20 mouse cellular contexts compared by ENCODE assay signal in genomic region chr8:128210761-128211160, GRCm38 (mm10).
DNase-seq lines count a peak whose midpoint lies in the region; ATAC-seq and TF ChIP-seq lines count a peak whose summit lies in the region.
"Had no signal": no experiment of that assay in that cellular context is flagged by ENCODE, and none has a peak within 500 bp of the region (broad histone marks: within the 10 kb centered on the region; RNA-seq: fewer than 3 reads in every experiment).

No protein-coding gene starts in this region.

- no peak for TF ChIP-seq EP300 in CH12.LX (IDR thresholded peaks at IDR 0.05; ENCODE audit: low read length)

- no peaks in the 10 kb centered on the region for H3K9me3 ChIP-seq in intestine, embryonic 14.5 days (ENCODE audit: control insufficient read depth, low read length)
- no peaks in the 10 kb centered on the region for H3K9me3 ChIP-seq in intestine, embryonic 15.5 days
- no peaks in the 10 kb centered on the region for H3K9me3 ChIP-seq in CH12.LX (replicated peaks; ENCODE audit: low read length)
- no peaks in the 10 kb centered on the region for H3K9me3 ChIP-seq in heart, embryonic 14.5 days (ENCODE audit: control insufficient read depth, low read length)
- H3K9me3 ChIP-seq: embryonic facial prominence, embryonic 13.5 days; forebrain, embryonic 10.5 days had no signal

- no peak overlapping the region for H3K4me3 ChIP-seq in intestine, embryonic 14.5 days (ENCODE audit: low read depth, low read length)
- no peak overlapping the region for H3K4me3 ChIP-seq in intestine, embryonic 15.5 days (replicated peaks)
- H3K4me3 ChIP-seq in CH12.LX (replicated peaks in 1 of 3; ENCODE audit: low read depth in 2 of 3, low read length in 2 of 3, poor library complexity in 1 of 3): no peak overlapping the region
- H3K4me3 ChIP-seq in embryonic fibroblast, embryonic 13.5 days (ENCODE audit: insufficient read depth, low read length): no peak overlapping the region
- H3K4me3 ChIP-seq in heart, embryonic 14.5 days (ENCODE audit: control insufficient read depth in 1 of 2, insufficient read depth in 1 of 2, low read depth in 1 of 2, low read length in 2 of 2): no peak overlapping the region
- H3K4me3 ChIP-seq in layer of hippocampus, adult 2 months: no peak overlapping the region
- H3K4me3 ChIP-seq: embryonic facial prominence, embryonic 13.5 days; forebrain, embryonic 10.5 days had no signal

- WGBS in intestine, embryonic 14.5 days: 61% methylated on average over 5 of the region's 5 CpGs
- 67% methylated on average over 5 of the region's 5 CpGs for WGBS in intestine, embryonic 15.5 days
- 65% methylated on average over 5 of the region's 5 CpGs for WGBS in heart, embryonic 14.5 days

- H3K4me2 ChIP-seq in intestine, embryonic 14.5 days (ENCODE audit: low read length): no peak overlapping the region
- H3K4me2 ChIP-seq in intestine, embryonic 15.5 days (replicated peaks): no peak overlapping the region
- peak overlapping the region; percentile 4; the same call in 1 of the 2 replicates for H3K4me2 ChIP-seq in CH12.LX (ENCODE audit: insufficient read depth, low read depth, poor library complexity, severe bottlenecking)
- no peak overlapping the region for H3K4me2 ChIP-seq in heart, embryonic 14.5 days (ENCODE audit: low read length)
- H3K4me2 ChIP-seq: embryonic facial prominence, embryonic 13.5 days; hindbrain, embryonic 14.5 days; midbrain, embryonic 11.5 days had no signal

- TF ChIP-seq POLR2A in CH12.LX (IDR thresholded peaks at IDR 0.05; ENCODE audit: low read depth, low read length): no peak
- TF ChIP-seq POLR2A in embryonic fibroblast, embryonic 13.5 days (IDR thresholded peaks at IDR 0.05; ENCODE audit: low read depth, low read length): no peak

- dilution Hi-C loops in CH12.LX (cut with MboI; ENCODE audit: extremely low pct_ligation_motif_present, extremely low pct_unique_long_range_greater_than_20kb, low sequenced_read_pairs): no loop called here

- no peaks in the 10 kb centered on the region for H3K36me3 ChIP-seq in intestine, embryonic 14.5 days (ENCODE audit: control insufficient read depth, insufficient read depth, low read length)
- no peaks in the 10 kb centered on the region for H3K36me3 ChIP-seq in intestine, embryonic 15.5 days
- no peaks in the 10 kb centered on the region for H3K36me3 ChIP-seq in CH12.LX (replicated peaks in 1 of 2; ENCODE audit: control insufficient read depth in 1 of 2, insufficient read depth in 1 of 2, low read length in 1 of 2)
- H3K36me3 ChIP-seq in heart, embryonic 14.5 days (ENCODE audit: control insufficient read depth, insufficient read depth, low read length): no peaks in the 10 kb centered on the region
- H3K36me3 ChIP-seq: embryonic facial prominence, embryonic 13.5 days; forebrain, embryonic 10.5 days had no signal

- no peak for TF ChIP-seq RAD21 in CH12.LX (IDR thresholded peaks at IDR 0.05; ENCODE audit: low read depth, low read length)

- TF ChIP-seq CTCF in CH12.LX (conservative IDR thresholded peaks at IDR 0.05 in 1 of 2, IDR thresholded peaks at IDR 0.05 in 1 of 2; ENCODE audit: low read depth in 2 of 2, low read length in 2 of 2): no peak
- TF ChIP-seq CTCF in embryonic fibroblast, embryonic 13.5 days (IDR thresholded peaks at IDR 0.05; ENCODE audit: borderline replicate concordance, insufficient read depth, low read length): no peak
- TF ChIP-seq CTCF in layer of hippocampus, adult 2 months (conservative IDR thresholded peaks at IDR 0.05): no peak

- no peaks in the 10 kb centered on the region; the same call in 1 of the 2 replicates for H3K4me1 ChIP-seq in intestine, embryonic 14.5 days (replicated peaks; ENCODE audit: control insufficient read depth, insufficient read depth, low read length)
- no peaks in the 10 kb centered on the region for H3K4me1 ChIP-seq in intestine, embryonic 15.5 days (replicated peaks)
- H3K4me1 ChIP-seq in CH12.LX (ENCODE audit: control insufficient read depth in 1 of 2, insufficient read depth in 2 of 2): peaks cover 10 to 23% of the 10 kb centered on the region in 2 experiments
- H3K4me1 ChIP-seq in embryonic fibroblast, embryonic 13.5 days (ENCODE audit: control insufficient read depth, insufficient read depth, low read length): peaks cover 8% of the 10 kb centered on the region
- peaks cover 8 to 28% of the 10 kb centered on the region in 2 experiments for H3K4me1 ChIP-seq in heart, embryonic 14.5 days (ENCODE audit: control insufficient read depth in 2 of 2, insufficient read depth in 2 of 2, low read length in 2 of 2)

- no peak for ATAC-seq in intestine, embryonic 14.5 days (replicated peaks; ENCODE audit: low FRiP score, low TSS enrichment, low read depth)
- no peak for ATAC-seq in intestine, embryonic 15.5 days
- ATAC-seq in heart, embryonic 14.5 days (ENCODE audit: insufficient number of reproducible peaks, insufficient read depth, low FRiP score, low read depth): no peak
- ATAC-seq: intestine, postnatal 0 days had no signal

- in situ Hi-C loops in CH12.LX (cut with MboI; ENCODE audit: low pct_ligation_motif_present, low pct_unique_long_range_greater_than_20kb, low sequenced_read_pairs): no loop called here

- H3K9ac ChIP-seq in intestine, embryonic 14.5 days (ENCODE audit: low read length): no peak overlapping the region
- H3K9ac ChIP-seq in intestine, embryonic 15.5 days: no peak overlapping the region
- no peak overlapping the region for H3K9ac ChIP-seq in CH12.LX (ENCODE audit: insufficient read depth, low read depth)
- H3K9ac ChIP-seq in heart, embryonic 14.5 days (ENCODE audit: low read length): no peak overlapping the region
- H3K9ac ChIP-seq: embryonic facial prominence, embryonic 13.5 days; hindbrain, embryonic 14.5 days had no signal

- H3K79me2 ChIP-seq in CH12.LX (replicated peaks; ENCODE audit: control insufficient read depth, extremely low read depth, insufficient read depth, poor library complexity, severe bottlenecking): no peaks in the 10 kb centered on the region

- H3K27ac ChIP-seq in intestine, embryonic 14.5 days (ENCODE audit: low read depth): 0 out of 2 replicates have a peak overlapping the region, but pooled peaks have one; percentile 33
- no peak overlapping the region for H3K27ac ChIP-seq in intestine, embryonic 15.5 days
- H3K27ac ChIP-seq in CH12.LX (ENCODE audit: insufficient read depth, low read depth): no peak overlapping the region
- H3K27ac ChIP-seq in embryonic fibroblast, embryonic 13.5 days (ENCODE audit: insufficient read depth, low read length): peak overlapping the region; percentile 68
- peak overlapping the region; percentile 54 to 83 for H3K27ac ChIP-seq in heart, embryonic 14.5 days (replicated peaks in 1 of 2; ENCODE audit: control insufficient read depth in 1 of 2, insufficient read depth in 1 of 2, low read depth in 2 of 2, low read length in 2 of 2)
- no peak overlapping the region for H3K27ac ChIP-seq in layer of hippocampus, adult 2 months
- H3K27ac ChIP-seq: embryonic facial prominence, embryonic 13.5 days; forebrain, embryonic 10.5 days; hindbrain, embryonic 14.5 days had no signal

- no peaks in the 10 kb centered on the region for H3K27me3 ChIP-seq in intestine, embryonic 14.5 days (replicated peaks; ENCODE audit: control insufficient read depth, insufficient read depth, low read length)
- no peaks in the 10 kb centered on the region for H3K27me3 ChIP-seq in intestine, embryonic 15.5 days (replicated peaks)
- no peaks in the 10 kb centered on the region for H3K27me3 ChIP-seq in CH12.LX (replicated peaks)
- H3K27me3 ChIP-seq in heart, embryonic 14.5 days (ENCODE audit: control insufficient read depth, insufficient read depth, low read length): no peaks in the 10 kb centered on the region
- H3K27me3 ChIP-seq: embryonic facial prominence, embryonic 13.5 days had no signal

- DNase-seq in intestine, embryonic 14.5 days (ENCODE audit: low spot score): no peak
- DNase-seq in CH12.LX (ENCODE audit: extremely low read depth): no peak
- no peak for DNase-seq in cerebellum, postnatal 14 days
- no peak for DNase-seq in layer of hippocampus, adult 2 months (ENCODE audit: low spot score in 2 of 2)
- no peak for DNase-seq in gastrocnemius, adult 18-20 months (ENCODE audit: low spot score)
- DNase-seq: adrenal gland, adult 2 months; cerebellum, adult 9-10 months; gastrocnemius, postnatal 10 days; liver; lung, adult 2 months; right cerebral cortex, postnatal 25 days; thymus, postnatal 25 days had no signal

TF ChIP-seq in CH12.LX, 34 proteins besides CTCF, POLR2A, EP300 and RAD21:
- TF ChIP-seq MAFK (IDR thresholded peaks at IDR 0.05; ENCODE audit: insufficient replicate concordance, low read length) (no peak), TBP (conservative IDR thresholded peaks at IDR 0.05; ENCODE audit: low read depth, low read length) (no peak), IRF4 (IDR thresholded peaks at IDR 0.05; ENCODE audit: low read depth, low read length) (no peak), CHD1 (IDR thresholded peaks at IDR 0.05; ENCODE audit: low read depth, low read length) (no peak), ETS1 (conservative IDR thresholded peaks at IDR 0.05; ENCODE audit: low read depth, low read length) (no peak), UBTF (IDR thresholded peaks at IDR 0.05; ENCODE audit: low read depth, low read length) (no peak), ZNF384 (IDR thresholded peaks at IDR 0.05; ENCODE audit: low read depth, low read length) (no peak), MXI1 (IDR thresholded peaks at IDR 0.05; ENCODE audit: low read depth, low read length) (no peak), GABPA (IDR thresholded peaks at IDR 0.05; ENCODE audit: insufficient replicate concordance, low read depth, low read length) (no peak)

Comparison
In these comparisons a context has a peak if more than half of its experiments do, and no peak if none do; other contexts are left out.
1. H3K27ac ChIP-seq: peak in intestine, embryonic 14.5 days (single experiment), embryonic fibroblast, embryonic 13.5 days (single experiment) and heart, embryonic 14.5 days (2 of 2); none in intestine, embryonic 15.5 days (single experiment), CH12.LX (single experiment) and layer of hippocampus, adult 2 months (single experiment).